In the genomic region with DNA sequence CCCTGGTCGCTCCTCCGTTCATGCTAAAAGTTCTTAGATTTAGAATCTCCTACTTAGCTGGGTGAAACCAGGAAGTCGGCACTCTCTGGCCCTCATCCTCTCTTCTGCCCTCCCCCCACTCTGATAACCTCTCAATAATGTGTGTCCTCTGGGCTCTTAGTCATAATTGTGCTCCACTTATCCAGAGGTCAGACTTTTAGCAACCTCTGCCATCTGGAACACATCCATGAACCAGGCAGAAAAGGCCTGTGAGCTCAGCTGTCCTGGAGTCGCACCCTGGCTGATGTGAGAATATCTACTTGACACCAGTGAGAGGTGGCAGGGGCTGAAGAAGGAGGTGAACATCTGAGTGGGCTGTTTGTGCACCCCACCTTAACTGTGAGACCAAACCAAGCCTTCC, we compare ENCODE assay signal across 17 mouse cellular contexts.
A peak's percentile ranks its signal among the peaks of the same experiment; 100 is the strongest.
DNase-seq lines count a peak whose midpoint lies in the region; ATAC-seq and TF ChIP-seq lines count a peak whose summit lies in the region.
"Had no signal": no experiment of that assay in that cellular context is flagged by ENCODE, and none has a peak within 500 bp of the region (broad histone marks: within the 10 kb centered on the region; RNA-seq: fewer than 3 reads in every experiment).

No protein-coding gene starts in this region.

- H3K4me3 ChIP-seq in layer of hippocampus, adult 2 months, result no peak overlapping the region
- H3K4me3 ChIP-seq: embryonic facial prominence, embryonic 15.5 days; left cerebral cortex, adult 2 months; liver, embryonic 15.5 days; neural tube, embryonic 13.5 days had no signal

- no peak for ATAC-seq in megakaryocyte progenitor cell, adult 5-6 weeks (replicated peaks; ENCODE audit: poor library complexity)
- ATAC-seq: activated CD4-positive, CD25-positive, alpha-beta regulatory T cell, adult 4 months; hindbrain, postnatal 0 days had no signal

- H3K27ac ChIP-seq in layer of hippocampus, adult 2 months, result no peak overlapping the region
- H3K27ac ChIP-seq: embryonic facial prominence, embryonic 15.5 days; hindbrain, postnatal 0 days; left cerebral cortex, adult 2 months; liver, embryonic 15.5 days; neural tube, embryonic 13.5 days had no signal

- peak; percentile 77 for DNase-seq in adrenal gland, adult 2 months
- no peak for DNase-seq in adrenal gland, postnatal 25 days
- peak; percentile 96 for DNase-seq in heart, adult 11 months
- DNase-seq in heart, postnatal 25 days (ENCODE audit: low spot score), result no peak
- peak; percentile 40 to 62 for DNase-seq in adrenal gland, postnatal 36 days
- peak; percentile 73 to 74 for DNase-seq in heart, postnatal 10 days
- no peak for DNase-seq in layer of hippocampus, adult 2 months (ENCODE audit: low spot score in 2 of 2)
- DNase-seq: lung, postnatal 10 days; right cerebral cortex, postnatal 4 days; thymus, adult 2 months had no signal

- TF ChIP-seq CTCF in layer of hippocampus, adult 2 months (conservative IDR thresholded peaks at IDR 0.05), result no peak

- intact Hi-C loops in heart, postnatal 25 days (cut with DNase I), result no loop called here
- intact Hi-C loops in heart, postnatal 10 days (cut with DNase I), result loop anchor here (5.0 kb wide), 1 partner anchor 45 kb away; no protein-coding TSS in a partner anchor

Comparison
In these comparisons a context has a peak if more than half of its experiments do, and no peak if none do; other contexts are left out.
1. DNase-seq: peak in adrenal gland, adult 2 months (single experiment), heart, adult 11 months (single experiment), adrenal gland, postnatal 36 days (2 of 2) and heart, postnatal 10 days (2 of 2); none in adrenal gland, postnatal 25 days (single experiment), heart, postnatal 25 days (single experiment) and layer of hippocampus, adult 2 months (0 of 2).